Mouse (Mus musculus) WW6 (cell line): Measurements from ENCODE around the gene Slc47a1.
"Not testable (repeated sequence)": the region's sequence is repeated elsewhere in the genome, so short reads cannot be mapped to it uniquely, and the experiment has no call there.

ENCODE experiments used
- DNase-seq: peaks from one replicate; pipeline ENCODE4 v3.0.0-alpha.2; 2013; ENCODE audit warnings: low read depth, low spot score

Gene Slc47a1

DNA sequence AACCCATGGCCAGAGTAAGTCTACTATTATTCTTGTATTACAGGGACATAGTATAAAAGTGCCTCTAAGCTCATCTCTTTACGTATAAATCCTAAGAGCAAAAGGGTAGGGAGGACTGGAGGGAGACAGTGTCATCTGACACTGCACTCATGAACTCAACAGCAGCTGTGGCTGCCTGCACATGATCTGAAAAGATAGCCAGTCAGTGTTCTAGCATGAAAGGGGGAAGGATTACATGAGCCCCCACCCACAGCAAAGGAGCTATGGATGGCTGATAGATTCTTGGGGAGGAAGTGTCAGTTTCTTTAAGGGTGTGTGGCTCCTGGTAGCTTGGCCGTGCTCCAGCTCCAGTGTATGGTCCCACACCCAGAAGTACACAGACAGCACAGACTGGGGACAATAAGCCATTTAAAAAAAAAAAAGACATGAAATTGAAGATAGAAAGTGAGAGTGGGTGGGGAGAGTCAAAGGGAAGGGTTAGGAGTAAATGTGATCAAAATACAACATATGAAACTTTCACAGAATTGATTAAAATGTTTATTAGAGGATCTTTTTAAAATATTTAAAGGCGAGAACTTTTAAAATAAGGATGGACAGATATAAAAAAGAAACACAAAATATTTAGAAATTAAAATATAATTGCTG, 58.1 kb downstream of the Slc47a1 start:
- no peak for DNase-seq

DNA sequence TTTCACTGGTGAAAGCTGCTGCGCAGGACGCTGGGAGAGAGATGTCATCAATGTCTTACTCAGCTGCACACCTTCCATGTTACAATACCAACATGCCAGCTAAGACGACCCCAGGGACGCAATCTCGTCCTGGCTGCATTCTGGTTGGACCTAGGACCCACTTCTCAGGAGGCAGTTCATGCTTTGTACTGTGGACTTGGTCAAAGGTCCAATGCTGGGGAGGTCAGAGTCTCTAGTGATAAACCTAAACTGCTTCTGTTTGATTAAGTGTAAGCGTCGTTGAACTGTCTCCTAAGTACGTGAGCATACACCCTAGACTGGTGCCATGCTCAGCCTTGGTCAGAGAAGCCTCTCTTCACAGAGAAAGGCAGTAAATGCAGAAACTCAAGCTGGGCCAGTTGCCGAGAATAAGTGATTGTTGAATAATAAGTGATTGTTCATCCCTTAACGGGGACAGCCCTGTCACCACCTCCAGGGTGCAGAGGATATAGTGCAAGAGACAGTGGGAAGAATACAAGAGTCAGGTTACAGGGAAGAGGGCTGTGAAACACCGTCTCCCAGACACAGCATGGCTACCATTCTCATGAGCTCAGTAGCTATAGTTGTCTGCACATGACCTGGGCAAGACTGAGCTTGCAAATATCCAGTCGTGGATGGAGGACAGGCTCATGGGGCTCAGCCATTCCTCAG, 58.8 kb downstream of the Slc47a1 start:
- DNase-seq, result no peak

DNA sequence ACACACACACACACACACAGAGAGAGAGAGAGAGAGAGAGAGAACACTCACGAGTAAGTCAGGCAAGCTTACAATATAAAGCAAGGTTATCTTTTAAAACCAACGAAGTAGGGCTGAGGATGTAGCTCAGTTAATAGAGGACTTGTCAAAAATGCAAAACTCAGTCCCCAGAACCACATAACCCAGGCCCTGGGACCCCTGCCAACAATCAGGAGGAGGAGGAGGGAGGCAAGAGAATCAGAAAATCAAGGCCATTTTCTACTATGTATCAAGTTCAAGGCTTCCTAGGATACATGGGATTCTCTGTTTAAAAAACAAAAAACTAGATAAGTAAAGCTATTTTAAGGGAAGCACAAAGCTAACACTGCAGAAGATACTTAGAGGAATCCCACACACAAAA, 61.3 kb downstream of the Slc47a1 start:
- no peak for DNase-seq

DNA sequence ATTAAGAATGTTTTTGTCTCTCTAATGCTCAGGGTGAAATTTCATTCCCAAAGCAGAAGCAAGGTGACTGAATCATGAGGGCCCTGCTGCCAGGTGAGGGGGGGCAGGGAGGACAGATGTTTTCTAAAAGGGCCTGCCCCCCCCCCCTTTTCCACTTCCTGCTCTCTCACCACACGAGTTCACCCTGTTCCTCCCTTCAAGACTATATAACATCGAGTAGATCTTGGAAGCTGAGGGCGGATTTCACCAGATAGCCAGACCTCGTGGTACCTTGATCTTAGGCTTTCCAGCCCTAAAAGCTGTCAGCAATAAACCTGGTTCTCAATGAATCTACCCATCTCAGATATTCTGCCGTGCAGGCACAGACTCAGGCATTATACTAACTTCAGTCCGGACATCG, 67.8 kb downstream of the Slc47a1 start:
- DNase-seq, result no peak

DNA sequence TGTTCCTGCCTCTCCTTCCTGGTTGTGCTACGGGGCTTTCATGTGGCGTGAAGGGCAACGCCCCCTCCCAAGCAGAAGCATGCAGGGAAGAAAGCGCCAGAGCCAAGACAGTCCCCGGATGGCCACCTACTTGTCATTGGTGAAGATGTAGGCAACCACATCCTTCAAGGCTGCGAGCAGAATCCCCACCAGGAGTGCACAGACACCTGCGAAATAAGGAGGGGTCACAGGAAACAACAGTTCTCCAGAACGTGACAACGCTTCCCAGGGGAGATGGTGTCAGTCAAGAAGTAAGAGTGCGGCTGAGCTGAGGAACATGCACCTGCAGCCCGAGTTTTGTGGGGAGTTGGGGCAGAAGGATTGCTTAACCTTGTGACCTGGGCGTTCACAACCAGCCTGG, 68.3 kb downstream of the Slc47a1 start:
- no peak for DNase-seq

DNA sequence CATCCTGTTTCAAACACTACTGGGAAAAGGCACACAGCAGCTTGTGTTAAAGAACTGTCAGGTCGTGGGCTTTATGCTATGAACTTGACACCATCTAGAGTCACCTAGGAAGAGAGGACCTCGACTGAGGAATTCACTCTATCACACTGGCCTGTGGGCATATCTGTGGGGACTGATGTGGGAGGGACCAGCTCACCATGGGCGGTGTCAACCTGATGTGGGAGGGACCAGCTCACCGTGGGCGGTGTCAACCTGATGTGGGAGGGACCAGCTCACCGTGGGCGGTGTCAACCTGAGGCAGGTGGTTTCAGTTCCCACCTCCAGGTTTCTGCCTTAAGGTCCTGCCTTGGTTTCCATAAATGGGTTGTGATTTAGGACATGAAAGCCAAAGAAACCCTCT, 70.3 kb downstream of the Slc47a1 start:
- no peak for DNase-seq

DNA sequence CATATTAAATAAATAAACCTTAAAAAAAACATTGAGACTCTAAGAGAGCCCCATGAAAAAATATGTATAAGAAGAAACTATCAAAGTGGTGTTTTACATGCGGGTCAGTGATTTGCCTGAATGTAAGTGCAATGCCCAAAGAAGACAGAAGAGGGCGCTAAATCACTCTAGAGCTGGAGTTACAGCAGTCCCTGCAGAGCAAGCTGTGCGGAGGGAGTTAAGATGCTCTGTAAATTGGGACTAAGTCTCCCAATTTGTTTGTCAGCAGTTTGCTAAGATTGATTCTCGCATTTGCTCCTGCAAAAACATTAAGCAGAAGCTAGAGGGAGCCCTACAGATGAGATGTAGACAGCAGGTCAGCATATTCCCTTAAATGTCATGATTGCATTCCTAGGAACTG, 72.8 kb downstream of the Slc47a1 start:
- no peak for DNase-seq

DNA sequence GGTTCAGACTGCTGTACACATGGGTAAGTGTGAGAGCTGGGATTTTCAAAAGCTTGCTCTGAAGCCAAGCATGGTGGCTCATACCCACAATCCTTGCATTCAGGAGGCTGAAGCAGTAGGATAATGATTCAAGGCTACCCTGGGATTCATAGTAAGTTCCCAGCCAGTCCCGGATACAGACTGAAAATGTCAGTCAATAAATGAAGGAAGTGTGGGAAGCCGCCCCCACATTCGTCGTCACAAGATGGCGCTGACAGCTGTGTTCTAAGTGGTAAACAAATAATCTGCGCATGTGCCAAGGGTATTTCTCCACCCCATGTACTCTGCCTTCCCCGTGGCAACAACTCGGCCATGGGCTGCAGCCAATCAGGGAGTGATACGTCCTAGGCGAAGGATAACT, 73.6 kb downstream of the Slc47a1 start:
- DNase-seq, result not testable (repeated sequence)

DNA sequence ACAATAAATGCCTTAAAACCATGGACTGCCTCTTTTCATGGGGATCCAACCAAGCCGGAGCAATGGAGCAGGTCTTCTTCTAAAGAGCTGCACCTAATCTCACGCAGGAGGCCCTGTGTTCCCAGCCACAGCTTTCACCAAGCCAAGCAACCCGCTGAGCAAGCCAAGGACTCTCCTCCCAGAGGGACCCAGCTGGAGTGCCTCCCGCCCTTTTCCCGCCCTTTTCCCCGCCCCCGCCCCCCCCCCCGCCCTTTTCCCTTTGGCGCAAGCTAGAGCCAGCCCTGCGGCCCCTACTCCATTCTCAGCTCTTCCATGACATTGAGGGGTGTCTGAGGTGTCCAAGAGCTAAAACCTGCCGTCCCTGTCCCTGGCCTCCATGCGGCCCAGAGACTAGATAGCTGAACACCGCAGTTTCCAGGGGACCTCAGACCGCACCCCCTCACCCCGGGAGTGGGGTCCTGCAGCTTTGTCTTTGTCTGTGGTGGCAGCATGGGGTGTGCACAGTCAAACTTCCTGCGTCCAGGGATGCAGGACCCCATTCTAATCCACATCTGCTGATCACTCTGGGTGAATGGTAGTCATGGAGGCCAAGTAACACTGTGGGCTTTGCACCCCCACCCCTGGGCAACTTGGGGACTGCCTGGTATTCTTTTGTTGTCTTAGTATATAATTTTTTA, 77.3 kb downstream of the Slc47a1 start:
- DNase-seq, result no peak

DNA sequence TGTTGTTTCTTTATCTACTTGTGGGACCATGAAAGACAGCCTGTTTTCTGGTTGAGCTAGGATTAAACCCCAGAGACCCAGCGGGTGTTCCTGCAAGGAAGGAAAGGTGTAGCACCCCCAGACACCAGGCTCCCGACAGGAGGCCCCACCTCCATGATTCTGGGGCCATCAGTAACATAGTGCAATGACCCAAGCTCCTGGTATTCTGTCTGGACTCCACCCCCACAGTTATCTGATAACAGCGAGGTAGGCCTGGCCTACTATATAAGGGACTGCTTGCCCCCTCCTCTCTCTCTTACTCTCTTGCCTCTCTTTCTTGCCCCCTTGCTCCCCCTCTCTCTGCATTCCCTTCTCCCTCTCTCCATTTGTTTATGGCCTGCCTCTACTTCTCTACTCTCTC, 77.9 kb downstream of the Slc47a1 start:
- no peak for DNase-seq

DNA sequence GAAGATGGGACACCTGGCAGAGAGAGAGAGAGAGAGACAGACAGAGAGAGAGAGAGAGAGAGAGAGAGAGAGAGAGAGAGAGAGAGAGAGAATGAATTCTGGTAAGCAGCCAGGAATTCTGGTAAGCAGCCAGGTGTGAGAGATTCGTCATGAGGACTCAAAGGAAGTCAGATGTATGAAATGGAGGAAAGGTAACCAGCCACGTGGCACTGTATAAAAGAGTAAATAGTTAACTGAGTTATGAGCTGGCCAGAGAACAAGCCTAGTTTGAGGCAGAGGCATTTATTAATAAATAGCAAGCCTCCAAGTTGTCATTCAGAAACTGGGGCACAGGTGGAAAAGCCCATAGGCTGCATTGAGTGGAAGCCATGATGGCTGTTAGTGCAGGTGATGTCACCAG, 80.2 kb downstream of the Slc47a1 start:
- no peak for DNase-seq

DNA sequence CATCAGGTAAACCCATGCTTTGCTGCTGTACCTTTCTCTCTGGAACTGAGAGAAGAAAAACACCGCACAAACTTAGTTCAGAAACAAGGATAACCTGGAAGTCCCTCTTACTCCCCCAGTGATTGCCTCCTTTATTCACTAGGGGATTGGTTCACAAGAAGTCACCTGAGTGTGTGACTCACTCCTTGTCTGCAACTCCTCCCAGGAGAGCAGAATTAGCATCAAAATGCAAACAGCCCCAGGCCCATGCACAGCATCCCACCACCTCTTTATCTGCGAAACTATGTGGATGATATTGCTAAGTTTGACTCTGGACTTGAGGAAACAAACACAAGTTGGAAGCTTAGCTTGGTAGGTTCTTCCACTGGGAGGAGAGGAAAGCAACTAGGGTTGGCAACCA, 80.8 kb downstream of the Slc47a1 start:
- DNase-seq, result no peak

DNA sequence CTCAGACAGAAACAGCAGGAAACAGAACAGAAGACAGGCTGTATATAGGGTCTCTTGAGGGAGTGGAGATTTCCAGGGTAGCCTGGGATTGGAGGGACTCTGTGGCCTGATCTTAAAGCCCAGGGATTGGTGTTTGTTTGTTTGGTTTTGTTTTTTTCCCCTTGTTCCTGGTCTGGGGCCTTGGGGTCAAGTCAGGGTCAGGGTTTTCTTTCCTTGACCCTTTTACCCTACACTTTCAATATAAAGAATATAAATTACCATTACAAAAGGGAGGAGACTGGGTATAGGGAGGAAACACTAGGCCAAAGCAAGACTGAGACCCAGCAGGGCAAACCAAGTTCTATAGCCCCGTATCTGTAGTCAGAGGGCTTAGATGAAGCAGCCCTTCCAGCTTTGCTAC, 81.6 kb downstream of the Slc47a1 start:
- DNase-seq, result no peak

DNA sequence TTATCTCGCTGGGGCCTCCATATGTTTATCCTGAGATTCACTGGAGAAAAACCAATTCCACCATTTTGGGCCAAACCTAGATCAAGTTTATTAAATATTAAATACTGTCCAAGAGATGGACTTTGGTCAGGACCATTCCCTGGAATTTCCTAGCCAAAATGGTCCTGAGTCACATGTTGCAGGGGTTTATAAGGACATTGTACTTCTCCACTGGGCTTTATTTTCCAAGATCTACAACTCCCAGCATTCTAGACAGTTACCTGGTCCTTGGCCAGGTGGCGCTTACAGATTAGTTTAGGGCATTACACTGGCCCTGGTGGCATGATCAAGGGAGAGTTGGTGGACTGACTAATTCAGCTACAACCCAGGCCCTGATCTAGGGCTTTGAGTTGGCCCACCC, 82.6 kb downstream of the Slc47a1 start:
- DNase-seq, result no peak

DNA sequence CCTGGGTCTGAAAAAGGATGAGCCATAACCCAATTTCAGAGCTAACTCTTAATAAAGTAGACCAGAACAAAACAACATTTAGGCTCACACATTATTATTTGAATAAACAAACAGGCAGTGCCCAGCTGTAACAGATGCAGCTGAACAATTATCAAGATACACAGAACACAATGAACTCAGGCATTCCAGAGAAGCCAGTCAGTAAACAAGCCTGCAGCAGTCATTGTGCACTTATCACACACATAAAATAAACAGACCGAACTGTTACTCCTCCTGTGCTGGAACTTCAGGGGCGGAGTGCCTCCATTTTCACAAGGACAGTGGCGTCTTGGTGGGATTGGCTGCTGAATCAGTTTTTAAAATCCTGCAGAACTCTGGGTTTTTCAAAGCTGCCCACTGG, 83.7 kb downstream of the Slc47a1 start:
- no peak for DNase-seq
